Mouse (Mus musculus): ENCODE data around the gene Cux1. TPM values are rescaled to one million over a fixed set of nuclear protein-coding genes. Genes with fewer than 3 reads are reported as not detected.
"Not testable (repeated sequence)": the region's sequence is repeated elsewhere in the genome, so short reads cannot be mapped to it uniquely, and the experiment has no call there.

Cux1 gene
- polyA plus RNA-seq, 1 experiment from 2014 or later = 64.9 TPM

- not testable (repeated sequence) for H3K36me3 ChIP-seq (replicated peaks; ENCODE audit: control insufficient read depth, insufficient read depth, low read depth, low read length); ATAC-seq (replicated peaks; ENCODE audit: insufficient number of reproducible peaks, low FRiP score, low TSS enrichment, low read depth); H3K4me1 ChIP-seq (ENCODE audit: control insufficient read depth, insufficient read depth, low read length); DNase-seq (ENCODE audit: low spot score); H3K9me3 ChIP-seq (replicated peaks; ENCODE audit: control insufficient read depth, low read length); H3K27me3 ChIP-seq (ENCODE audit: control insufficient read depth, insufficient read depth, low read length); H3K4me3 ChIP-seq (ENCODE audit: low read depth, low read length); H3K4me2 ChIP-seq (ENCODE audit: low read depth, low read length); H3K27ac ChIP-seq (replicated peaks; ENCODE audit: low read depth, low read length); H3K9ac ChIP-seq (replicated peaks; ENCODE audit: low read length)
- 46% methylated on average over 2 of the region's 2 CpGs for WGBS
These were observed 96.1 kb downstream of the Cux1 start for GRCm38 (mm10) chr5:136470985-136471735.

- no peak overlapping the region for H3K4me2 ChIP-seq (ENCODE audit: low read depth, low read length)
- DNase-seq (ENCODE audit: low spot score) (no peak), ATAC-seq (replicated peaks; ENCODE audit: insufficient number of reproducible peaks, low FRiP score, low TSS enrichment, low read depth) (no peak)
- no peaks in the 10 kb centered on the region for H3K36me3 ChIP-seq (replicated peaks; ENCODE audit: control insufficient read depth, insufficient read depth, low read depth, low read length)
- no peak overlapping the region for H3K27ac ChIP-seq (replicated peaks; ENCODE audit: low read depth, low read length)
- H3K4me1 ChIP-seq (ENCODE audit: control insufficient read depth, insufficient read depth, low read length) = peaks cover 8% of the 10 kb centered on the region
- no peak overlapping the region for H3K9ac ChIP-seq (replicated peaks; ENCODE audit: low read length)
- H3K9me3 ChIP-seq (replicated peaks; ENCODE audit: control insufficient read depth, low read length) = no peaks in the 10 kb centered on the region
- no peak overlapping the region for H3K4me3 ChIP-seq (ENCODE audit: low read depth, low read length)
- 85% methylated on average over 1 of the region's 1 CpGs for WGBS
- no peaks in the 10 kb centered on the region for H3K27me3 ChIP-seq (ENCODE audit: control insufficient read depth, insufficient read depth, low read length)
These were observed 98.0 kb downstream of the Cux1 start for GRCm38 (mm10) chr5:136469301-136469700.

- Histone ChIP-seq H3K27me3 (ENCODE audit: control insufficient read depth, insufficient read depth, low read length) (no peaks in the 10 kb centered on the region), H3K4me3 (ENCODE audit: low read depth, low read length) (no peak overlapping the region), H3K4me2 (ENCODE audit: low read depth, low read length) (no peak overlapping the region), H3K27ac (replicated peaks; ENCODE audit: low read depth, low read length) (no peak overlapping the region), H3K9me3 (replicated peaks; ENCODE audit: control insufficient read depth, low read length) (no peaks in the 10 kb centered on the region), H3K36me3 (replicated peaks; ENCODE audit: control insufficient read depth, insufficient read depth, low read depth, low read length) (no peaks in the 10 kb centered on the region), H3K9ac (replicated peaks; ENCODE audit: low read length) (no peak overlapping the region), H3K4me1 (ENCODE audit: control insufficient read depth, insufficient read depth, low read length) (peaks cover 8% of the 10 kb centered on the region)
- ATAC-seq (replicated peaks; ENCODE audit: insufficient number of reproducible peaks, low FRiP score, low TSS enrichment, low read depth) (peak; percentile 73; the same call in 1 of the 2 replicates), DNase-seq (ENCODE audit: low spot score) (peak; percentile 79)
- WGBS = 15% methylated on average over 6 of the region's 8 CpGs
These were observed 99.8 kb downstream of the Cux1 start for GRCm38 (mm10) chr5:136467360-136467999.

GRCm38 (mm10) chr5:136465770-136466406 lies 101.4 kb downstream of the Cux1 start:
- H3K27me3 ChIP-seq (ENCODE audit: control insufficient read depth, insufficient read depth, low read length) = no peaks in the 10 kb centered on the region
- ATAC-seq (replicated peaks; ENCODE audit: insufficient number of reproducible peaks, low FRiP score, low TSS enrichment, low read depth) (no peak), DNase-seq (ENCODE audit: low spot score) (no peak)
- H3K9me3 ChIP-seq (replicated peaks; ENCODE audit: control insufficient read depth, low read length) = no peaks in the 10 kb centered on the region
- no peak overlapping the region for H3K4me2 ChIP-seq (ENCODE audit: low read depth, low read length)
- no peak overlapping the region for H3K4me3 ChIP-seq (ENCODE audit: low read depth, low read length)
- no peak overlapping the region for H3K9ac ChIP-seq (replicated peaks; ENCODE audit: low read length)
- H3K27ac ChIP-seq (replicated peaks; ENCODE audit: low read depth, low read length) = no peak overlapping the region
- WGBS = 64% methylated on average over 11 of the region's 11 CpGs
- H3K4me1 ChIP-seq (ENCODE audit: control insufficient read depth, insufficient read depth, low read length) = peaks cover 8% of the 10 kb centered on the region
- no peaks in the 10 kb centered on the region for H3K36me3 ChIP-seq (replicated peaks; ENCODE audit: control insufficient read depth, insufficient read depth, low read depth, low read length)

- H3K4me3 ChIP-seq (ENCODE audit: low read depth, low read length) = no peak overlapping the region
- no peaks in the 10 kb centered on the region for H3K27me3 ChIP-seq (ENCODE audit: control insufficient read depth, insufficient read depth, low read length)
- H3K4me1 ChIP-seq (ENCODE audit: control insufficient read depth, insufficient read depth, low read length) = peaks cover 8% of the 10 kb centered on the region
- H3K4me2 ChIP-seq (ENCODE audit: low read depth, low read length) = no peak overlapping the region
- H3K9me3 ChIP-seq (replicated peaks; ENCODE audit: control insufficient read depth, low read length) = no peaks in the 10 kb centered on the region
- H3K9ac ChIP-seq (replicated peaks; ENCODE audit: low read length) = no peak overlapping the region
- H3K36me3 ChIP-seq (replicated peaks; ENCODE audit: control insufficient read depth, insufficient read depth, low read depth, low read length) = no peaks in the 10 kb centered on the region
- ATAC-seq (replicated peaks; ENCODE audit: insufficient number of reproducible peaks, low FRiP score, low TSS enrichment, low read depth) (no peak), DNase-seq (ENCODE audit: low spot score) (no peak)
- no peak overlapping the region for H3K27ac ChIP-seq (replicated peaks; ENCODE audit: low read depth, low read length)
- WGBS = 73% methylated on average over 5 of the region's 5 CpGs
These were observed 101.9 kb downstream of the Cux1 start for GRCm38 (mm10) chr5:136465366-136465765.

- DNase-seq (ENCODE audit: low spot score) = no peak
- Histone ChIP-seq H3K4me2 (ENCODE audit: low read depth, low read length) (no peak overlapping the region), H3K9me3 (replicated peaks; ENCODE audit: control insufficient read depth, low read length) (no peaks in the 10 kb centered on the region), H3K27ac (replicated peaks; ENCODE audit: low read depth, low read length) (no peak overlapping the region), H3K27me3 (ENCODE audit: control insufficient read depth, insufficient read depth, low read length) (no peaks in the 10 kb centered on the region), H3K4me1 (ENCODE audit: control insufficient read depth, insufficient read depth, low read length) (peaks cover 8% of the 10 kb centered on the region), H3K36me3 (replicated peaks; ENCODE audit: control insufficient read depth, insufficient read depth, low read depth, low read length) (no peaks in the 10 kb centered on the region), H3K4me3 (ENCODE audit: low read depth, low read length) (no peak overlapping the region), H3K9ac (replicated peaks; ENCODE audit: low read length) (no peak overlapping the region)
- 42% methylated on average over 3 of the region's 3 CpGs for WGBS
- no peak for ATAC-seq (replicated peaks; ENCODE audit: insufficient number of reproducible peaks, low FRiP score, low TSS enrichment, low read depth)
These were observed 102.4 kb downstream of the Cux1 start for GRCm38 (mm10) chr5:136464849-136465248.

DNA sequence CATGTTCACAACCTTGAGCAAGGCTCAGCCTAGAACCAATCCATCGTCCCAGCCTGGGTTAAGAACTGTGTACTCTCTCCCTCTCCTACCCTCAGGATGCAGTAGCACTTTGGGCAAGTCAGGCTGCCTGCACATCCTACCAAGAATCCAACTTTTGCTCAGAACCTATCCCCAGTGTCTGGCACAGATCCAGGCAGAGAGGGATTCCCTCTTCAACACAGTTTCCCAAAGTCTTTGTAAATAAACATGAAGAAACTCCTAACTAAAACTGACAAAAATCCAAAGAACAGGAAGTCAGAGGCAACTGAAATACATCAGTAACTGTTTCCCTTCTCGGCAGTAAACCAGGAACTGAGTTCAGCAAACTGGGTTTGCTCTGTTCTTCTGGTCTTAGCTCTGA lies 103.2 kb downstream of the Cux1 start:
- Histone ChIP-seq H3K4me1 (ENCODE audit: control insufficient read depth, insufficient read depth, low read length) (peaks cover 8% of the 10 kb centered on the region), H3K27ac (replicated peaks; ENCODE audit: low read depth, low read length) (no peak overlapping the region), H3K27me3 (ENCODE audit: control insufficient read depth, insufficient read depth, low read length) (no peaks in the 10 kb centered on the region), H3K36me3 (replicated peaks; ENCODE audit: control insufficient read depth, insufficient read depth, low read depth, low read length) (no peaks in the 10 kb centered on the region), H3K4me2 (ENCODE audit: low read depth, low read length) (no peak overlapping the region), H3K9ac (replicated peaks; ENCODE audit: low read length) (no peak overlapping the region), H3K9me3 (replicated peaks; ENCODE audit: control insufficient read depth, low read length) (no peaks in the 10 kb centered on the region), H3K4me3 (ENCODE audit: low read depth, low read length) (no peak overlapping the region)
- no peak for ATAC-seq (replicated peaks; ENCODE audit: insufficient number of reproducible peaks, low FRiP score, low TSS enrichment, low read depth)
- DNase-seq (ENCODE audit: low spot score) = no peak
- 71% methylated on average over 2 of the region's 2 CpGs for WGBS

DNA sequence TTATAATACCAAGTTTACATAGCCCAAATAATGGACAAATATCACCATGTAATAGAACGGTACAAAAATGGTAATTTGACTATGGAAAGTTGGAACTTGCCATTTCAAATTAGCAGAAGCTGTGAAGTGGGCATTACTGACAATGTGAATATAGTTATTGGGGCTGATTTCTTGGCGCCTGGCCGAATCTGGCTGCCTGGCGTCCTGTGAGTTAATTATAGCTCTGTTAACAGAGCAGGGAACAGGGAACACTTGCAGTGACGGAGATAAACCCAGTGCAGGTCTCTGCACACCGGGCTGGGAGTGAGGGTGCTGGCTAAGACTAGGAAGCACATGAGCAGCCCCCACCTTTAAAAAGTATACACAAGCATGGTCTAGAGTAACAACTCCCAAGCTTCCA lies 104.7 kb downstream of the Cux1 start:
- H3K4me2 ChIP-seq (ENCODE audit: low read depth, low read length) = no peak overlapping the region
- H3K27ac ChIP-seq (replicated peaks; ENCODE audit: low read depth, low read length) = no peak overlapping the region
- H3K36me3 ChIP-seq (replicated peaks; ENCODE audit: control insufficient read depth, insufficient read depth, low read depth, low read length) = no peaks in the 10 kb centered on the region
- no peak overlapping the region for H3K9ac ChIP-seq (replicated peaks; ENCODE audit: low read length)
- DNase-seq (ENCODE audit: low spot score) (no peak), ATAC-seq (replicated peaks; ENCODE audit: insufficient number of reproducible peaks, low FRiP score, low TSS enrichment, low read depth) (no peak)
- H3K4me3 ChIP-seq (ENCODE audit: low read depth, low read length) = no peak overlapping the region
- H3K4me1 ChIP-seq (ENCODE audit: control insufficient read depth, insufficient read depth, low read length) = peaks cover 2% of the 10 kb centered on the region
- H3K9me3 ChIP-seq (replicated peaks; ENCODE audit: control insufficient read depth, low read length) = no peaks in the 10 kb centered on the region
- WGBS = 79% methylated on average over 6 of the region's 6 CpGs
- no peaks in the 10 kb centered on the region for H3K27me3 ChIP-seq (ENCODE audit: control insufficient read depth, insufficient read depth, low read length)

All from embryonic facial prominence, embryonic 11.5 days (tissue).